Comparison of ENCODE assay signal across 13 mouse cellular contexts in genomic region chr4:135645022-135645637, GRCm38 (mm10). TPM values are rescaled to one million over a fixed set of nuclear protein-coding genes. Genes with fewer than 3 reads are reported as not detected.
DNase-seq lines count a peak whose midpoint lies in the region; ATAC-seq lines count a peak whose summit lies in the region.
"Had no signal": no experiment of that assay in that cellular context is flagged by ENCODE, and none has a peak within 500 bp of the region (broad histone marks: within the 10 kb centered on the region; RNA-seq: fewer than 3 reads in every experiment).

No protein-coding gene starts in this region.

- H3K27ac ChIP-seq in heart, embryonic 15.5 days = peak overlapping the region; percentile 78
- peak overlapping the region; percentile 79 for H3K27ac ChIP-seq in limb, embryonic 15.5 days
- no peak overlapping the region for H3K27ac ChIP-seq in forebrain, embryonic 13.5 days
- H3K27ac ChIP-seq: neural tube, embryonic 15.5 days had no signal

- no peak overlapping the region for H3K4me3 ChIP-seq in heart, embryonic 15.5 days
- no peak overlapping the region for H3K4me3 ChIP-seq in limb, embryonic 15.5 days
- no peak overlapping the region for H3K4me3 ChIP-seq in forebrain, embryonic 13.5 days
- H3K4me3 ChIP-seq: neural tube, embryonic 15.5 days had no signal

- WGBS in heart, embryonic 15.5 days = 16% methylated on average over 12 of the region's 12 CpGs
- 26% methylated on average over 12 of the region's 12 CpGs for WGBS in limb, embryonic 15.5 days
- 81% methylated on average over 12 of the region's 12 CpGs for WGBS in forebrain, embryonic 13.5 days

- H3K9ac ChIP-seq in heart, embryonic 15.5 days = no peak overlapping the region
- no peak overlapping the region for H3K9ac ChIP-seq in limb, embryonic 15.5 days
- no peak overlapping the region for H3K9ac ChIP-seq in forebrain, embryonic 13.5 days
- H3K9ac ChIP-seq: neural tube, embryonic 15.5 days had no signal

- no peaks in the 10 kb centered on the region for H3K27me3 ChIP-seq in heart, embryonic 15.5 days
- no peaks in the 10 kb centered on the region for H3K27me3 ChIP-seq in limb, embryonic 15.5 days
- no peaks in the 10 kb centered on the region for H3K27me3 ChIP-seq in forebrain, embryonic 13.5 days
- H3K27me3 ChIP-seq: neural tube, embryonic 15.5 days had no signal

- peaks cover 18% of the 10 kb centered on the region for H3K4me1 ChIP-seq in heart, embryonic 15.5 days (replicated peaks)
- peaks cover 17% of the 10 kb centered on the region for H3K4me1 ChIP-seq in limb, embryonic 15.5 days
- H3K4me1 ChIP-seq in forebrain, embryonic 13.5 days = no peaks in the 10 kb centered on the region
- H3K4me1 ChIP-seq: neural tube, embryonic 15.5 days had no signal

- H3K9me3 ChIP-seq in heart, embryonic 15.5 days (replicated peaks) = no peaks in the 10 kb centered on the region
- H3K9me3 ChIP-seq in limb, embryonic 15.5 days = no peaks in the 10 kb centered on the region
- H3K9me3 ChIP-seq in forebrain, embryonic 13.5 days (replicated peaks) = no peaks in the 10 kb centered on the region
- H3K9me3 ChIP-seq: neural tube, embryonic 15.5 days had no signal

- no peak for DNase-seq in heart, adult 11 months
- peak; percentile 50 for DNase-seq in urinary bladder, postnatal 14 days (ENCODE audit: low spot score)
- DNase-seq in urinary bladder, postnatal 36 days (ENCODE audit: low spot score in 2 of 2) = no peak
- peak; percentile 54 for DNase-seq in yolk sac, embryonic 10.5 days (ENCODE audit: low spot score)
- DNase-seq in cerebellum, postnatal 25 days = no peak
- DNase-seq: kidney, adult 8-10 months; lung, postnatal 14 days had no signal

- peak; percentile 61 for ATAC-seq in heart, embryonic 15.5 days (replicated peaks; ENCODE audit: insufficient number of reproducible peaks, insufficient read depth, low FRiP score, low read depth)
- ATAC-seq in limb, embryonic 15.5 days (ENCODE audit: insufficient number of reproducible peaks, low FRiP score, low TSS enrichment, low read depth) = no peak
- no peak for ATAC-seq in forebrain, embryonic 13.5 days
- ATAC-seq: CD4-positive, CD25-positive, alpha-beta regulatory T cell, adult 4 months; midbrain, embryonic 16.5 days had no signal

- peak overlapping the region; percentile 41 for H3K4me2 ChIP-seq in heart, embryonic 15.5 days
- no peak overlapping the region for H3K4me2 ChIP-seq in limb, embryonic 15.5 days
- no peak overlapping the region for H3K4me2 ChIP-seq in forebrain, embryonic 13.5 days
- H3K4me2 ChIP-seq: neural tube, embryonic 15.5 days had no signal

- no peaks in the 10 kb centered on the region for H3K36me3 ChIP-seq in heart, embryonic 15.5 days
- no peaks in the 10 kb centered on the region for H3K36me3 ChIP-seq in limb, embryonic 15.5 days
- no peaks in the 10 kb centered on the region for H3K36me3 ChIP-seq in forebrain, embryonic 13.5 days (ENCODE audit: poor library complexity, severe bottlenecking)
- H3K36me3 ChIP-seq: neural tube, embryonic 15.5 days had no signal

RNA-seq across cellular contexts. Expression of gene Ifnlr1, which starts 41.0 kb away (rescaled TPM):
- 0.64 and 0.94 TPM in 2 replicates for polyA plus RNA-seq in heart, embryonic 15.5 days (2015; fragmentation: Nextera tagmentation; extraction: Ambion mirVana)
- 1.4 and 1.7 TPM in 2 replicates for polyA plus RNA-seq in limb, embryonic 15.5 days (2015; fragmentation: Nextera tagmentation; extraction: Ambion mirVana)
- polyA plus RNA-seq in forebrain, embryonic 13.5 days (2015; fragmentation: Nextera tagmentation; extraction: Ambion mirVana) = 0.13 TPM in 2 replicates
- polyA plus RNA-seq: CD4-positive, CD25-positive, alpha-beta regulatory T cell, adult 4 months had no signal

Comparison
In these comparisons a context has a peak if more than half of its experiments do, and no peak if none do; other contexts are left out.
1. DNase-seq: peak in urinary bladder, postnatal 14 days (single experiment) and yolk sac, embryonic 10.5 days (single experiment); none in heart, adult 11 months (single experiment), urinary bladder, postnatal 36 days (0 of 2) and cerebellum, postnatal 25 days (0 of 2).